Mouse (Mus musculus) thymus, adult 2 months (tissue): ENCODE results near the gene Mrpl48. TPM values are rescaled to one million over a fixed set of nuclear protein-coding genes. Genes with fewer than 3 reads are reported as not detected.

Experiments used
- DNase-seq: peaks from one replicate; pipeline ENCODE4 v3.0.0; 2021
- H3K27ac ChIP-seq: fragments of 200-500 bp; 2 replicates; pipeline ENCODE4 v1.5.1; 2012; ENCODE audit warnings: low read length, control low read depth; ENCODE audit not compliant: control insufficient read depth, insufficient read depth
- H3K27me3 ChIP-seq: fragments of 200-500 bp; 2 replicates; pipeline ENCODE4 v1.6.1; 2012; ENCODE audit warnings: mild to moderate bottlenecking, low read length, moderate library complexity, mixed read lengths; ENCODE audit not compliant: control insufficient read depth, insufficient read depth
- H3K36me3 ChIP-seq: fragments of 200-500 bp; 2 replicates; pipeline ENCODE4 v1.6.1; 2012; ENCODE audit warnings: mild to moderate bottlenecking, low read length, moderate library complexity; ENCODE audit not compliant: control insufficient read depth, insufficient read depth
- H3K4me1 ChIP-seq: fragments of 200-500 bp; replicated peaks from 2 replicates; pipeline ENCODE4 v1.6.1; 2012; ENCODE audit warnings: low read length; ENCODE audit not compliant: control insufficient read depth, insufficient read depth
- H3K4me3 ChIP-seq: fragments of 200-500 bp; 2 replicates; pipeline ENCODE4 v1.5.1; 2012; ENCODE audit warnings: mild to moderate bottlenecking, low read length, control low read depth, moderate library complexity; ENCODE audit not compliant: control insufficient read depth, insufficient read depth
- CTCF ChIP-seq: fragments of 200-500 bp; IDR thresholded peaks from 2 replicates; pipeline ENCODE4 v1.5.1; 2012; ENCODE audit warnings: mild to moderate bottlenecking, control low read depth, low read length, moderate library complexity, borderline replicate concordance; ENCODE audit not compliant: control insufficient read depth, poor library complexity, insufficient read depth; ENCODE audit errors: extremely low read depth
- POLR2A ChIP-seq: fragments of 200-500 bp; IDR thresholded peaks from 2 replicates; pipeline ENCODE4 v1.6.1; 2012; ENCODE audit warnings: mild to moderate bottlenecking, low read length, control low read depth, moderate library complexity; ENCODE audit not compliant: control insufficient read depth, poor library complexity, insufficient read depth; ENCODE audit errors: extremely low read depth
- WGBS: fragments of 180-500 bp; shearing (Covaris S2); methylation state at CpG from one replicate; pipeline ENCODE4 v1.1.7; 2018; 5-methylcytosine and 5-hydroxymethylcytosine counted together
- polyA plus RNA-seq: library from polyadenylated mRNA; depleted of rRNA; stranded (reverse); fragments of >200 nt; gene quantifications from 2 replicates; pipeline ENCODE4 v1.2.3, GENCODE M21; 2012

Gene Mrpl48
- polyA plus RNA-seq, 1 experiment, result 12.2 TPM

DNA sequence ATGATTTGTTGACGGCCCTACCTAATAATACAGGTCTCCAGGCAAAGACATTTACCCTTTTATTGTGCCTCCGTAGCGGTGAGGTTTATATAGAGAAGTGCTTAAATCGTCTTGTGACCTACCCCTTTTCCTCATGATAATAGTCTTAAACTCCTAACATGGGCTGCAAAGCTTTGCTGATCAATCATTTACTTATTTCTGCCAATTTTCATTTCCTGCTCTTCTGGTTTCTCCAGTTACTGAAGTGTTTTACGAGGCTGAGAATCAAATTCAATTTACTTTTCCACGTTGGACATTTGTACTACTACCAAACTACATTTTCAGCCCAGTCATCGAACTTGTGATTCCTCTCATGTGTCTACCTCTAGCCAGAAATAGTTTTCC is 70.6 kb downstream of the Mrpl48 start:
- Histone ChIP-seq H3K4me1 (peaks cover 2% of the 10 kb centered on the region), H3K4me3 (no peak overlapping the region), H3K36me3 (peaks cover 6% of the 10 kb centered on the region), H3K27ac (no peak overlapping the region), H3K27me3 (no peaks in the 10 kb centered on the region)
- WGBS, result 18% methylated on average over 7 of the region's 7 CpGs
- TF ChIP-seq CTCF (no peak), POLR2A (no peak)
- no peak for DNase-seq

GRCm38 (mm10) chr7:100536804-100537518 is 71.1 kb downstream of the Mrpl48 start, which contains the start of gene Coa4:
Gene Coa4 (plus strand): TSS chr7:100537071.
- TF ChIP-seq POLR2A, result peak; percentile 73; the same call in 1 of the 2 replicates
- peak; percentile 48; the same call in 1 of the 2 replicates for TF ChIP-seq CTCF
- Histone ChIP-seq H3K27ac (peak within 1 kb of the TSS; percentile 24), H3K36me3 (peaks cover 6% of the 10 kb centered on the region), H3K4me1 (peaks cover 2% of the 10 kb centered on the region), H3K27me3 (no peaks in the 10 kb centered on the region), H3K4me3 (peak within 1 kb of the TSS; percentile 59)
- peak; percentile 86 for DNase-seq
- WGBS, result under 1% methylated on average over 33 of the region's 33 CpGs

DNA sequence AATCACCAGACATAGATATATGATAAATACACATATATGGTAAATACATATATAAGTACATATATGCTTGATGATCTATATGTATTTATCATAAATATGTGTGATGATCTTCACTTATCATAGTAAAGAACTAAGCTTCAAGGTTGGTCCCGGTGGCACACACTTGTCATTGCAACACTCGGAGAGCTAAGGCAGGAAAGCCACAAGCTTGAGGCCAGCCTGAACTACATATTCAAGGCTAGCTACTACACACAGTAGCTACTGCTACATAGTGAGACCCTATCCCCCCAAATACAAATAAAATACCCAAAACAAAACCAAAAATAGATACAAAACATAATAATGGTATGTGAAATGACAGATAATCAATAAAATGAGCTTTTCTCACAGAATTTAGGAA is 72.3 kb downstream of the Mrpl48 start:
- WGBS, result 73% methylated on average over 2 of the region's 2 CpGs
- H3K27me3 ChIP-seq, result no peaks in the 10 kb centered on the region
- no peak overlapping the region for H3K4me3 ChIP-seq
- no peak overlapping the region for H3K27ac ChIP-seq
- H3K36me3 ChIP-seq, result peaks cover 6% of the 10 kb centered on the region
- peaks cover 2% of the 10 kb centered on the region for H3K4me1 ChIP-seq
- no peak for TF ChIP-seq CTCF
- TF ChIP-seq POLR2A, result no peak
- no peak for DNase-seq

DNA sequence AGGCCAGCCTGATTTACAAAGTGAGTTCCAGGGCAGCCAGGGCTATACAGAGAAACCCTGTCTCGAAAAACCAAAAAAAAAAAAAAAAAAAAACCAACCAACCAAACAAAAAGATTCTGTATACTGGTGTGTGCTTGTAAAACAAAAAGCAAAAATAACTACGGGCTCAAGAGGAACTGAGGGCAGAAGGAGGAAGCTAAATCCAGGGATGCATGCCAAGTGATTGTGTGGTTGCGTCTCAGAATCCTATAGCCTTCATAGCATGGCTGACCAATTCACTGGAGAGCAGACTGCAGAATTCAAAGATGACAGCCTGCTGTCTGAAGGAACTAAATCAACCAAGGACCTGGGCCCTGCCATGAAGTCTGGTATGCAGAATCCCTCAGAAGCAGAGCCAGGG is 73.9 kb downstream of the Mrpl48 start:
- peaks cover 2% of the 10 kb centered on the region for H3K4me1 ChIP-seq
- WGBS, result 83% methylated on average over 3 of the region's 3 CpGs
- H3K36me3 ChIP-seq, result peaks cover 4% of the 10 kb centered on the region
- no peaks in the 10 kb centered on the region for H3K27me3 ChIP-seq
- no peak for DNase-seq
- TF ChIP-seq CTCF, result no peak
- no peak for TF ChIP-seq POLR2A
- no peak overlapping the region for H3K27ac ChIP-seq
- H3K4me3 ChIP-seq, result no peak overlapping the region

GRCm38 (mm10) chr7:100533503-100533902 is 74.6 kb downstream of the Mrpl48 start:
- no peak overlapping the region for H3K27ac ChIP-seq
- TF ChIP-seq CTCF (no peak), POLR2A (no peak)
- DNase-seq, result no peak
- H3K36me3 ChIP-seq, result no peaks in the 10 kb centered on the region
- H3K4me1 ChIP-seq, result peaks cover 2% of the 10 kb centered on the region
- H3K27me3 ChIP-seq, result no peaks in the 10 kb centered on the region
- 65% methylated on average over 2 of the region's 2 CpGs for WGBS
- H3K4me3 ChIP-seq, result no peak overlapping the region

GRCm38 (mm10) chr7:100530766-100531165 is 77.3 kb downstream of the Mrpl48 start:
- TF ChIP-seq POLR2A (no peak), CTCF (no peak)
- H3K27ac ChIP-seq, result no peak overlapping the region
- 97% methylated on average over 5 of the region's 5 CpGs for WGBS
- H3K4me1 ChIP-seq, result no peaks in the 10 kb centered on the region
- DNase-seq, result no peak
- H3K4me3 ChIP-seq, result no peak overlapping the region
- H3K36me3 ChIP-seq, result no peaks in the 10 kb centered on the region
- H3K27me3 ChIP-seq, result no peaks in the 10 kb centered on the region

GRCm38 (mm10) chr7:100524669-100525068 is 83.4 kb downstream of the Mrpl48 start:
- no peak overlapping the region for H3K4me3 ChIP-seq
- no peaks in the 10 kb centered on the region for H3K27me3 ChIP-seq
- H3K4me1 ChIP-seq, result no peaks in the 10 kb centered on the region
- no peak for DNase-seq
- no peak overlapping the region for H3K27ac ChIP-seq
- H3K36me3 ChIP-seq, result no peaks in the 10 kb centered on the region
- TF ChIP-seq POLR2A, result no peak
- no peak for TF ChIP-seq CTCF
- WGBS, result 56% methylated on average over 8 of the region's 8 CpGs
